Mouse (Mus musculus): ENCODE measurements around the gene Slc48a1. TPM values are rescaled to one million over a fixed set of nuclear protein-coding genes. Genes with fewer than 3 reads are reported as not detected.

Slc48a1 gene
- polyA plus RNA-seq, 1 experiment from 2014 or later, result 36.7 TPM

DNA sequence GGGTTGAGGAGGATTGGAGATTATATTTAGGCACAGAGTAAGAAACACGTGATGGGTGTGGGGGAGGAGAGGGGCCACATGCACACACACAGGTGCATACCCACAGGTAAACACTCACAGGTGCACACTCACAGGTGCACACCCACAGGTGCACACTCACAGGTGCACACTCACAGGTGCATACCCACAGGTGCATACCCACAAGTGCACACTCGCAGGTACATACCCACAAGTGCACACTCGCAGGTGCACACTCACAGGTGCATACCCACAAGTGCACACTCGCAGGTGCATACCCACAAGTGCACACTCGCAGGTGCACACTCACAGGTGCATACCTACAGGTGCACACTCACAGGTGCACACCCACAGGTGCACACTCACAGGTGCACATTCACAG, 32.1 kb downstream of the Slc48a1 start:
- TF ChIP-seq CTCF (IDR thresholded peaks at IDR 0.05; ENCODE audit: low read depth), result no peak
- TF ChIP-seq EP300 (optimal IDR thresholded peaks at IDR 0.05), result no peak
- ATAC-seq (ENCODE audit: low FRiP score, low TSS enrichment), result no peak
- no peak overlapping the region for H3K4me3 ChIP-seq (ENCODE audit: low read depth, low read length)
- H3K27me3 ChIP-seq (ENCODE audit: control insufficient read depth, insufficient read depth, low read length), result no peaks in the 10 kb centered on the region
- no peak overlapping the region for H3K9ac ChIP-seq (ENCODE audit: low read length)
- H3K27ac ChIP-seq (replicated peaks), result no peak overlapping the region
- no peak overlapping the region for H3K4me2 ChIP-seq (replicated peaks; ENCODE audit: low read depth)
- H3K4me1 ChIP-seq (replicated peaks; ENCODE audit: control insufficient read depth, insufficient read depth), result peaks cover 4% of the 10 kb centered on the region; the same call in 1 of the 2 replicates
- WGBS, result 87% methylated on average over 5 of the region's 5 CpGs
- H3K9me3 ChIP-seq (ENCODE audit: control insufficient read depth, low read length), result no peaks in the 10 kb centered on the region
- DNase-seq (ENCODE audit: low spot score), result no peak
- H3K36me3 ChIP-seq (ENCODE audit: control insufficient read depth, insufficient read depth, low read length), result peaks cover 18% of the 10 kb centered on the region

DNA sequence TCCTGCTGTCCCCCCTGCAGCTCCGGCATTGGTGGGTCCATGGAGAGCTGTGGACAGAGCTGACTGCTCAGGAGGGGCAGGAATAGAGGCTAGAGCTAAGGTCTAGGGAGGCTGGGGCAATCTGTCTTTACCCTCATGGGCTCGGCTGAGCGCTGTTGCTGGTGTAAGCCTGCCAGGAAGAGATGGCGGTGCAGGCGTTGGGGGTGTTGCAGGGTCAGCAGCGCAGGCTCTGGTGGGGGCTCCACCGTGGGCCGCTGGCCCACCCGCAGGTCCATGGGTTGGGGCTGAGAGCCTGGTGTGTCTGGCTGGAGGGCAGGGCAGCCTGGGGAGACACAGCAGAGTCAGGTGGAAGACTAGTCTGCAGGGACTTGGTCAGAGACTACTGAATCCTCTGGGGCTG, 33.0 kb downstream of the Slc48a1 start:
- no peaks in the 10 kb centered on the region for H3K27me3 ChIP-seq (ENCODE audit: control insufficient read depth, insufficient read depth, low read length)
- no peak overlapping the region for H3K4me2 ChIP-seq (replicated peaks; ENCODE audit: low read depth)
- H3K9ac ChIP-seq (ENCODE audit: low read length), result no peak overlapping the region
- H3K9me3 ChIP-seq (ENCODE audit: control insufficient read depth, low read length), result no peaks in the 10 kb centered on the region
- DNase-seq (ENCODE audit: low spot score), result no peak
- WGBS, result 89% methylated on average over 9 of the region's 9 CpGs
- peaks cover 16% of the 10 kb centered on the region for H3K36me3 ChIP-seq (ENCODE audit: control insufficient read depth, insufficient read depth, low read length)
- no peak for ATAC-seq (ENCODE audit: low FRiP score, low TSS enrichment)
- H3K4me1 ChIP-seq (replicated peaks; ENCODE audit: control insufficient read depth, insufficient read depth), result peaks cover 4% of the 10 kb centered on the region; the same call in 1 of the 2 replicates
- H3K27ac ChIP-seq (replicated peaks), result no peak overlapping the region
- TF ChIP-seq EP300 (optimal IDR thresholded peaks at IDR 0.05) (no peak), CTCF (IDR thresholded peaks at IDR 0.05; ENCODE audit: low read depth) (no peak)
- H3K4me3 ChIP-seq (ENCODE audit: low read depth, low read length), result no peak overlapping the region

DNA sequence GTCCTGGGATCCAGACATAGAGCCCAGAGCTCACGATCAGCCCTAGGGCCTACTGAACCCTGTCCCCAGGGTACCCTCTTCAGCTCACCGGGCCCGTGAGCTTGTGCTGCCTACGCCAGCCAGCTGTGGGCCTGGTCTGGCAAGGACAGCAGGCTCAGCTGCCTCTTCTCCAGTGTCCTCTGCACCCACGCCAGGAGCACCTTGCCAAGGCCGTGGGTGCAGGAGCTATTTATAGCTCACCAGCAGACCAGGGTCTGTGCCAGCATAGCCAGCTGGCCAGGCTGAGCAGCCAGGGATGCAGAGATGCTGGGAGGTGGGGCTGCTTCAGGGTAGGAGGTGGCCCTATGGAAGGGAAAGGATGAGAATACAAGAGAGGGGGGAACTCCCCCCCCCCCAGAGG, 33.8 kb downstream of the Slc48a1 start:
- H3K4me3 ChIP-seq (ENCODE audit: low read depth, low read length), result no peak overlapping the region
- ATAC-seq (ENCODE audit: low FRiP score, low TSS enrichment), result peak; percentile 31; the same call in 1 of the 2 replicates
- TF ChIP-seq CTCF (IDR thresholded peaks at IDR 0.05; ENCODE audit: low read depth), result no peak
- TF ChIP-seq EP300 (optimal IDR thresholded peaks at IDR 0.05), result no peak
- no peak overlapping the region; the same call in 1 of the 2 replicates for H3K27ac ChIP-seq (replicated peaks)
- DNase-seq (ENCODE audit: low spot score), result no peak
- peaks cover 4% of the 10 kb centered on the region; the same call in 1 of the 2 replicates for H3K4me1 ChIP-seq (replicated peaks; ENCODE audit: control insufficient read depth, insufficient read depth)
- no peak overlapping the region for H3K4me2 ChIP-seq (replicated peaks; ENCODE audit: low read depth)
- H3K36me3 ChIP-seq (ENCODE audit: control insufficient read depth, insufficient read depth, low read length), result peaks cover 16% of the 10 kb centered on the region
- no peak overlapping the region for H3K9ac ChIP-seq (ENCODE audit: low read length)
- no peaks in the 10 kb centered on the region for H3K9me3 ChIP-seq (ENCODE audit: control insufficient read depth, low read length)
- no peaks in the 10 kb centered on the region for H3K27me3 ChIP-seq (ENCODE audit: control insufficient read depth, insufficient read depth, low read length)
- 66% methylated on average over 6 of the region's 6 CpGs for WGBS

DNA sequence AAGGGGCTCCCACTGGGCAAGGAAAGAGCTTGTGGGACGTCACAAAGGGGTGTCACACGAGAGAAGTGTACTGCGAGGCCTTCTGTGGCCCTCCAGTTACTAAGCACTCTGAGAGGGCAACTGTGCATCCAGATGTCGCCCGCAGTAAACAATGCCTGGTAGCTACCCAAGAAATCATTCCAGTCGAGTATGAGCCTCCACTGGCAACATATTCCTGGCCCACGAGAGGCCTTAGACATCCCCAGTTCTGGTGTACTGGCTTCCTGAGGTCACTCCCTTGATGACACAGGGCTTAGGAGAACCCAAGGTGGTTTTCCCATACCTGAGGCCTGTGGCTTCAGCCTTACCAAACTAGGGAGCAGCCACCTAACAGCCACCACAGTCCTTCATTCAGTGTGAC, 34.6 kb downstream of the Slc48a1 start:
- H3K9ac ChIP-seq (ENCODE audit: low read length), result no peak overlapping the region
- peak overlapping the region; percentile 1; the same call in 1 of the 2 replicates for H3K27ac ChIP-seq (replicated peaks)
- 65% methylated on average over 7 of the region's 7 CpGs for WGBS
- no peak for TF ChIP-seq CTCF (IDR thresholded peaks at IDR 0.05; ENCODE audit: low read depth)
- no peak for TF ChIP-seq EP300 (optimal IDR thresholded peaks at IDR 0.05)
- H3K4me3 ChIP-seq (ENCODE audit: low read depth, low read length), result no peak overlapping the region
- no peak for DNase-seq (ENCODE audit: low spot score)
- peaks cover 13% of the 10 kb centered on the region for H3K36me3 ChIP-seq (ENCODE audit: control insufficient read depth, insufficient read depth, low read length)
- H3K9me3 ChIP-seq (ENCODE audit: control insufficient read depth, low read length), result no peaks in the 10 kb centered on the region
- no peak for ATAC-seq (ENCODE audit: low FRiP score, low TSS enrichment)
- H3K4me1 ChIP-seq (replicated peaks; ENCODE audit: control insufficient read depth, insufficient read depth), result peaks cover 4% of the 10 kb centered on the region; the same call in 1 of the 2 replicates
- no peaks in the 10 kb centered on the region for H3K27me3 ChIP-seq (ENCODE audit: control insufficient read depth, insufficient read depth, low read length)
- H3K4me2 ChIP-seq (replicated peaks; ENCODE audit: low read depth), result no peak overlapping the region

DNA sequence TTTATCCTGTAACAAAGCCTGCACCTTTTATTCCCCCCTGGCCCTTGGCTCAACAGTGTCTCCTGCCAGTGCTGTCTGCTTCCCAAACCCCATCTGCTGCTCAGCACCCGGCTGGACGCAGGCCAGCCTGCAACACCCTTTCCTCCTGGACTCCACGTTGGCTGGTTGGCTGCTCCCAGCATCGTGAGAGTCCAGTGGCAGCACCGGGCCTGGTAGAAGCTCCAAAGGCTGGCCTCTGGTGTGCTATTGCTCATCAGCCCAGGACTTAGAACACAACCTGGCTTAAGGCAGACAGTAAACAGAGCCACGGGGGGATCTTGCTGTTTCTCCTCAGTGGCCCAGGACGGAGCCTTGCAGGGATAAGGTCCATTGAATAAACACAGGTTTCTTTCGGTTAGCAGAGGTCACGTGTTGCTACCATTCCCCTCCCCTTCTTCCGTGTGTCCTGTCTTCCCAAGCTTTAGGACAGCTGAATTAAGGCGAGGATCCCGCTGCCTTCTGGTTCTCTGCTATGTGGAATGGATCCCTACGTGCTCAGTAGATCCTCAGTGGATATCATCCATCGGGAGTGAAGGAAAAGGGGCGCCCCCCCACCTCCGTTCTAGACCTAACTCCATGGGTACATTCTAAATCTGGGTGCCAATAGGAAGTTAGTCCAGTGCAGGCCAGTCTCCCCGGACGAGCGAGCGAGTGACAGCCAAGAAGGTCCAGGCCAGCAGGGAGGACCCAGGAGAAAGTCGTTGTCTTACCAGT, 35.3 kb downstream of the Slc48a1 start:
- Histone ChIP-seq H3K4me3 (ENCODE audit: low read depth, low read length) (no peak overlapping the region), H3K9me3 (ENCODE audit: control insufficient read depth, low read length) (no peaks in the 10 kb centered on the region), H3K4me2 (replicated peaks; ENCODE audit: low read depth) (peak overlapping the region; percentile 42), H3K4me1 (replicated peaks; ENCODE audit: control insufficient read depth, insufficient read depth) (peaks cover 4% of the 10 kb centered on the region; the same call in 1 of the 2 replicates), H3K36me3 (ENCODE audit: control insufficient read depth, insufficient read depth, low read length) (peaks cover 7% of the 10 kb centered on the region; the same call in 1 of the 2 replicates), H3K27me3 (ENCODE audit: control insufficient read depth, insufficient read depth, low read length) (no peaks in the 10 kb centered on the region), H3K9ac (ENCODE audit: low read length) (no peak overlapping the region), H3K27ac (replicated peaks) (peak overlapping the region; percentile 1; the same call in 1 of the 2 replicates)
- TF ChIP-seq EP300 (optimal IDR thresholded peaks at IDR 0.05) (no peak), CTCF (IDR thresholded peaks at IDR 0.05; ENCODE audit: low read depth) (no peak)
- WGBS, result 32% methylated on average over 21 of the region's 21 CpGs
- ATAC-seq (ENCODE audit: low FRiP score, low TSS enrichment) (0 out of 2 replicates have a peak, but pooled peaks have one; percentile 18), DNase-seq (ENCODE audit: low spot score) (peak; percentile 54)

DNA sequence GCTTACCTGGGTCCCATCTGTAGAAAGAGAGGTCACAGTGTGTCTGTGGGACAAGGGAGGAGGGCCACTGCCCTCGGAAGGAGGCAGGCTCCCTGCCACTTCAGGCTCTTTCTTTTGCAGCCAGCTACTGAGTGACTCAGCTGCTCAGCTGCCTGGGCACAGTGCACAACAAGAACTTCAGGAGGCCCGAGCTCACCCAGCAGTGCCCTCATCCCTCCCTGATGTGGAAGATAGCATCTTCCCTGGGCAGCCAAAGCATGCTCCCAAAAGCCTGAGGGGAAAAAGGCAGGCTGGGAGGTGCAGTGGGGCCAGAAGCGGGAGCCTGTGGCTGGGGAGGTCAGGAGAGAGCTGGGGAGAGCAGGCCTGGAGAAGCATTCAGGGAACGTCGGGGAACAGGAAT, 36.4 kb downstream of the Slc48a1 start:
- H3K9me3 ChIP-seq (ENCODE audit: control insufficient read depth, low read length), result no peaks in the 10 kb centered on the region
- ATAC-seq (ENCODE audit: low FRiP score, low TSS enrichment) (no peak), DNase-seq (ENCODE audit: low spot score) (no peak)
- no peak overlapping the region for H3K27ac ChIP-seq (replicated peaks)
- 0 out of 2 replicates have a peak, but pooled peaks cover 4% of the 10 kb centered on the region for H3K36me3 ChIP-seq (ENCODE audit: control insufficient read depth, insufficient read depth, low read length)
- H3K9ac ChIP-seq (ENCODE audit: low read length), result no peak overlapping the region
- 51% methylated on average over 5 of the region's 5 CpGs for WGBS
- H3K4me2 ChIP-seq (replicated peaks; ENCODE audit: low read depth), result no peak overlapping the region
- H3K27me3 ChIP-seq (ENCODE audit: control insufficient read depth, insufficient read depth, low read length), result no peaks in the 10 kb centered on the region
- H3K4me3 ChIP-seq (ENCODE audit: low read depth, low read length), result no peak overlapping the region
- TF ChIP-seq EP300 (optimal IDR thresholded peaks at IDR 0.05) (no peak), CTCF (IDR thresholded peaks at IDR 0.05; ENCODE audit: low read depth) (no peak)
- H3K4me1 ChIP-seq (replicated peaks; ENCODE audit: control insufficient read depth, insufficient read depth), result peaks cover 4% of the 10 kb centered on the region; the same call in 1 of the 2 replicates
